Mouse (Mus musculus) adrenal gland, adult 8-10 months (tissue): ENCODE data around the gene Apc2. TPM values are rescaled to one million over a fixed set of nuclear protein-coding genes. Genes with fewer than 3 reads are reported as not detected.
"Not testable (repeated sequence)": the region's sequence is repeated elsewhere in the genome, so short reads cannot be mapped to it uniquely, and the experiment has no call there.

Experiments
- DNase-seq: peaks from one replicate; pipeline ENCODE4 v3.0.0; 2022
- microRNA-seq, 2 experiments: library from miRNA; unstranded; fragments of <30 nt; microRNA quantifications; one replicate each; pipeline ENCODE4 v1.2.0; 2022
- total RNA-seq, 4 experiments: library from RNA; stranded (reverse); gene quantifications; 2 replicates each; pipeline ENCODE4 v1.2.4; 2022

Apc2 gene
- total RNA-seq, 4 experiments from 2014 or later = 1.5 to 6.8 (median 4.3) TPM

GRCm38 (mm10) chr10:80343425-80343895 is 47.7 kb downstream of the Apc2 start:
- no peak for DNase-seq

GRCm38 (mm10) chr10:80344131-80344661 is 48.4 kb downstream of the Apc2 start:
- no peak for DNase-seq

GRCm38 (mm10) chr10:80345122-80345521 is 49.3 kb downstream of the Apc2 start:
- DNase-seq = no peak

- not testable (repeated sequence) for DNase-seq
Observed at GRCm38 (mm10) chr10:80345929-80346328, 50.2 kb downstream of the Apc2 start.

- no peak for DNase-seq
Observed at GRCm38 (mm10) chr10:80347514-80347967, 51.8 kb downstream of the Apc2 start.

GRCm38 (mm10) chr10:80348244-80348781 is 52.5 kb downstream of the Apc2 start, which contains the start of gene Adamtsl5:
Adamtsl5 (minus strand) TSS chr10:80348412.
- DNase-seq = no peak

- no peak for DNase-seq
Observed at GRCm38 (mm10) chr10:80348981-80349380, 53.2 kb downstream of the Apc2 start.

GRCm38 (mm10) chr10:80350292-80350691 is 54.5 kb downstream of the Apc2 start:
- peak; percentile 62 for DNase-seq

- DNase-seq = no peak
Observed at GRCm38 (mm10) chr10:80351896-80352295, 56.1 kb downstream of the Apc2 start.

GRCm38 (mm10) chr10:80352727-80353126 is 57.0 kb downstream of the Apc2 start:
- DNase-seq = no peak

- no peak for DNase-seq
Observed at GRCm38 (mm10) chr10:80355431-80355830, 59.7 kb downstream of the Apc2 start.

- no peak for DNase-seq
Observed at GRCm38 (mm10) chr10:80356001-80356682, 60.4 kb downstream of the Apc2 start, which contains the start of gene Plk5. Plk5 (plus strand) TSS chr10:80356459.

GRCm38 (mm10) chr10:80356737-80357136 is 61.0 kb downstream of the Apc2 start:
- no peak for DNase-seq

- no peak for DNase-seq
Observed at GRCm38 (mm10) chr10:80357336-80357735, 61.6 kb downstream of the Apc2 start.

- DNase-seq = no peak
Observed at GRCm38 (mm10) chr10:80357994-80358639, 62.3 kb downstream of the Apc2 start.

- no peak for DNase-seq
Observed at GRCm38 (mm10) chr10:80363734-80364133, 68.0 kb downstream of the Apc2 start.

GRCm38 (mm10) chr10:80365736-80366135 is 70.0 kb downstream of the Apc2 start:
- no peak for DNase-seq

Small RNA genes lying within 50 kb of the gene (microRNA-seq; reads per million reads assigned to microRNA genes)
- 0 to 0.84 reads per million in 2 experiments for gene Mir6911

Other genes with a start within 250 kb of the Apc2 start
- gene Gpx4, start 248.8 kb upstream of the Apc2 start, total RNA-seq = 100 to 1,000 TPM; 697 to 776 (median 769) TPM
- 10 to 100 TPM; 27.4 to 54.8 (median 45.1) TPM for gene Sbno2, start 190.4 kb upstream of the Apc2 start, total RNA-seq
- 100 to 1,000 TPM; 127 to 146 (median 143) TPM for gene Stk11, start 180.2 kb upstream of the Apc2 start, total RNA-seq
- gene Atp5d, start 157.3 kb upstream of the Apc2 start, total RNA-seq = 100 to 1,000 TPM; 380 to 452 (median 425) TPM
- gene Cbarp, start 155.1 kb upstream of the Apc2 start, total RNA-seq = 10 to 100 TPM; 58.4 to 92.4 (median 81.9) TPM
- 100 to 1,000 TPM in 1 of 4 experiments, 10 to 100 TPM in 3; 56.4 to 145 (median 90.1) TPM for gene Midn, start 147.7 kb upstream of the Apc2 start, total RNA-seq
- gene Cirbp, start 130.0 kb upstream of the Apc2 start, total RNA-seq = 100 to 1,000 TPM in 3 of 4 experiments, 10 to 100 TPM in 1; 44.2 to 234 (median 162) TPM
- 10 to 100 TPM; 18.1 to 22.1 (median 21.7) TPM for gene 1600002K03Rik, start 123.0 kb upstream of the Apc2 start, total RNA-seq
- 1 to 10 TPM; 2.4 to 5.2 (median 3.3) TPM for gene Efna2, start 116.5 kb upstream of the Apc2 start, total RNA-seq
- gene Mum1, start 69.5 kb upstream of the Apc2 start, total RNA-seq = 10 to 100 TPM; 26.5 to 41.6 (median 32.9) TPM
- gene Ndufs7, start 46.9 kb upstream of the Apc2 start, total RNA-seq = 100 to 1,000 TPM; 192 to 257 (median 232) TPM
- gene Gamt, start 35.0 kb upstream of the Apc2 start, total RNA-seq = 100 to 1,000 TPM; 238 to 291 (median 243) TPM
- gene Dazap1, start 34.5 kb upstream of the Apc2 start, total RNA-seq = 100 to 1,000 TPM in 2 of 4 experiments, 10 to 100 TPM in 2; 72.3 to 125 (median 90.3) TPM
- 1,000 to 10,000 TPM; 1,106 to 1,181 (median 1,155) TPM for gene Rps15, start 3.5 kb upstream of the Apc2 start, total RNA-seq
- gene 2310011J03Rik, start 24.6 kb downstream of the Apc2 start, total RNA-seq = 10 to 100 TPM; 34.7 to 40.0 (median 35.4) TPM
- 1 to 10 TPM; 3.5 to 8.2 (median 5.8) TPM for gene Pcsk4, start 33.5 kb downstream of the Apc2 start, total RNA-seq
- gene Reep6, start 34.0 kb downstream of the Apc2 start, total RNA-seq = 1 to 10 TPM; 5.1 to 6.6 (median 5.9) TPM
- gene Adamtsl5, start 52.4 kb downstream of the Apc2 start, total RNA-seq = 10 to 100 TPM in 2 of 4 experiments, 1 to 10 TPM in 2; 9.2 to 11.1 (median 10.3) TPM
- 1 to 10 TPM in 1 of 4 experiments, under 1 TPM in 3; 0.21 to 1.3 (median 0.41) TPM for gene Plk5, start 60.5 kb downstream of the Apc2 start, total RNA-seq
- gene Mex3d, start 91.7 kb downstream of the Apc2 start, total RNA-seq = 10 to 100 TPM; 17.4 to 21.6 (median 20.8) TPM
- 100 to 1,000 TPM; 147 to 161 (median 156) TPM for gene Mbd3, start 103.6 kb downstream of the Apc2 start, total RNA-seq
- gene Uqcr11, start 110.9 kb downstream of the Apc2 start, total RNA-seq = 100 to 1,000 TPM; 515 to 715 (median 604) TPM
- 10 to 100 TPM; 56.7 to 75.7 (median 66.8) TPM for gene Tcf3, start 137.7 kb downstream of the Apc2 start, total RNA-seq
- gene Onecut3, start 198.9 kb downstream of the Apc2 start, total RNA-seq = not detected
- gene Atp8b3, start 243.1 kb downstream of the Apc2 start, total RNA-seq = 1 to 10 TPM; 1.2 to 3.0 (median 1.9) TPM